Mouse (Mus musculus): ENCODE measurements around the gene Inf2. TPM values are rescaled to one million over a fixed set of nuclear protein-coding genes. Genes with fewer than 3 reads are reported as not detected.

The Inf2 gene
- total and polyA plus RNA-seq, 3 experiments = 13.9 to 131 (median 36.6) TPM

GRCm38 (mm10) chr12:112570160-112570559 lies 18.4 kb upstream of the Inf2 start:
- in situ Hi-C loops (cut with MboI; ENCODE audit: low pct_ligation_motif_present, low pct_unique_long_range_greater_than_20kb, low sequenced_read_pairs) (no loop called here), dilution Hi-C loops (cut with MboI; ENCODE audit: extremely low pct_ligation_motif_present, extremely low pct_unique_long_range_greater_than_20kb, low sequenced_read_pairs) (no loop called here)
- H3K4me3 ChIP-seq (replicated peaks in 1 of 3; ENCODE audit: low read depth in 2 of 3, low read length in 2 of 3, poor library complexity in 1 of 3) = no peak overlapping the region

GRCm38 (mm10) chr12:112571064-112571463 lies 17.5 kb upstream of the Inf2 start:
- H3K4me1 ChIP-seq (ENCODE audit: control insufficient read depth in 1 of 2, insufficient read depth in 2 of 2) = peaks cover 14 to 33% of the 10 kb centered on the region in 2 experiments
- no peaks in the 10 kb centered on the region for H3K79me2 ChIP-seq (replicated peaks; ENCODE audit: control insufficient read depth, extremely low read depth, insufficient read depth, poor library complexity, severe bottlenecking)
- no peak overlapping the region for H3K4me3 ChIP-seq (replicated peaks in 1 of 3; ENCODE audit: low read depth in 2 of 3, low read length in 2 of 3, poor library complexity in 1 of 3)
- no peaks in the 10 kb centered on the region for H3K27me3 ChIP-seq (replicated peaks)
- no peak overlapping the region for H3K4me2 ChIP-seq (ENCODE audit: insufficient read depth, low read depth, poor library complexity, severe bottlenecking)
- no peak overlapping the region for H3K27ac ChIP-seq (ENCODE audit: insufficient read depth, low read depth)
- in situ Hi-C loops (cut with MboI; ENCODE audit: low pct_ligation_motif_present, low pct_unique_long_range_greater_than_20kb, low sequenced_read_pairs) (no loop called here), dilution Hi-C loops (cut with MboI; ENCODE audit: extremely low pct_ligation_motif_present, extremely low pct_unique_long_range_greater_than_20kb, low sequenced_read_pairs) (no loop called here)
- no peaks in the 10 kb centered on the region for H3K9me3 ChIP-seq (replicated peaks; ENCODE audit: low read length)
- no peaks in the 10 kb centered on the region for H3K36me3 ChIP-seq (replicated peaks in 1 of 2; ENCODE audit: control insufficient read depth in 1 of 2, insufficient read depth in 1 of 2, low read length in 1 of 2)
- TF ChIP-seq ELF1 (IDR thresholded peaks at IDR 0.05; ENCODE audit: low read depth, low read length) = 0 out of 2 replicates have a peak, but pooled peaks have one; percentile 26
- no peak for TF ChIP-seq NRF1 (IDR thresholded peaks at IDR 0.05; ENCODE audit: low read depth, low read length)
- no peak for TF ChIP-seq NELFE (IDR thresholded peaks at IDR 0.05; ENCODE audit: low read depth, low read length)
- TF ChIP-seq RCOR1 (conservative IDR thresholded peaks at IDR 0.05; ENCODE audit: low read depth, low read length) = no peak
- TF ChIP-seq RAD21 (IDR thresholded peaks at IDR 0.05; ENCODE audit: low read depth, low read length) = peak; percentile 3; the same call in 1 of the 2 replicates
- peak in 1 of 2 experiments; percentile 46; a peak in 2 of 4 replicates for TF ChIP-seq CTCF (conservative IDR thresholded peaks at IDR 0.05 in 1 of 2, IDR thresholded peaks at IDR 0.05 in 1 of 2; ENCODE audit: low read depth in 2 of 2, low read length in 2 of 2)
- 0 out of 2 replicates have a peak, but pooled peaks have one; percentile 3 for TF ChIP-seq SMC3 (IDR thresholded peaks at IDR 0.05; ENCODE audit: low read depth, low read length)
- H3K9ac ChIP-seq (ENCODE audit: insufficient read depth, low read depth) = no peak overlapping the region
- DNase-seq (ENCODE audit: extremely low read depth) = no peak

More at GRCm38 (mm10) chr12:112570160-112570559, 18.4 kb upstream of the Inf2 start:
- Histone ChIP-seq H3K4me2 (ENCODE audit: insufficient read depth, low read depth, poor library complexity, severe bottlenecking) (no peak overlapping the region), H3K36me3 (replicated peaks in 1 of 2; ENCODE audit: control insufficient read depth in 1 of 2, insufficient read depth in 1 of 2, low read length in 1 of 2) (no peaks in the 10 kb centered on the region), H3K27me3 (replicated peaks) (no peaks in the 10 kb centered on the region), H3K27ac (ENCODE audit: insufficient read depth, low read depth) (no peak overlapping the region), H3K9ac (ENCODE audit: insufficient read depth, low read depth) (no peak overlapping the region), H3K4me1 (ENCODE audit: control insufficient read depth in 1 of 2, insufficient read depth in 2 of 2) (peaks cover 14 to 24% of the 10 kb centered on the region in 2 experiments), H3K79me2 (replicated peaks; ENCODE audit: control insufficient read depth, extremely low read depth, insufficient read depth, poor library complexity, severe bottlenecking) (no peaks in the 10 kb centered on the region), H3K9me3 (replicated peaks; ENCODE audit: low read length) (no peaks in the 10 kb centered on the region)
- DNase-seq (ENCODE audit: extremely low read depth) = no peak
- no peak for TF ChIP-seq MAZ (IDR thresholded peaks at IDR 0.05; ENCODE audit: low read depth, low read length)
- no peak for TF ChIP-seq NELFE (IDR thresholded peaks at IDR 0.05; ENCODE audit: low read depth, low read length)
- TF ChIP-seq SIN3A (IDR thresholded peaks at IDR 0.05; ENCODE audit: low read length) = no peak
- no peak for TF ChIP-seq CHD1 (IDR thresholded peaks at IDR 0.05; ENCODE audit: low read depth, low read length)
- no peak for TF ChIP-seq JUND (conservative IDR thresholded peaks at IDR 0.05; ENCODE audit: low read depth, low read length)
- no peak for TF ChIP-seq ETS1 (conservative IDR thresholded peaks at IDR 0.05; ENCODE audit: low read depth, low read length)
- no peak for TF ChIP-seq KAT2A (IDR thresholded peaks at IDR 0.05; ENCODE audit: insufficient replicate concordance, low read length)
- no peak for TF ChIP-seq TBP (conservative IDR thresholded peaks at IDR 0.05; ENCODE audit: low read depth, low read length)

Data from CH12.LX (cell line).